Mouse (Mus musculus) kidney, adult 2 months (tissue): Measurements from ENCODE around the gene Fra10ac1. TPM values are rescaled to one million over a fixed set of nuclear protein-coding genes. Genes with fewer than 3 reads are reported as not detected.

ENCODE experiments used
- DNase-seq: peaks from one replicate; pipeline ENCODE4 v3.0.0; 2021
- H3K27ac ChIP-seq: fragments of 200-500 bp; 2 replicates; pipeline ENCODE4 v1.5.1; 2012; ENCODE audit warnings: low read depth, low read length, control low read depth, inconsistent platforms; ENCODE audit not compliant: insufficient read depth
- H3K27me3 ChIP-seq: fragments of 200-500 bp; replicated peaks from 2 replicates; pipeline ENCODE4 v1.6.1; 2012; ENCODE audit warnings: mild to moderate bottlenecking, moderate library complexity, low read length, inconsistent platforms; ENCODE audit not compliant: control insufficient read depth, insufficient read depth
- H3K36me3 ChIP-seq: fragments of 200-500 bp; 2 replicates; pipeline ENCODE4 v1.6.1; 2012; ENCODE audit warnings: mild to moderate bottlenecking, moderate library complexity, low read length, inconsistent platforms; ENCODE audit not compliant: control insufficient read depth, insufficient read depth
- H3K4me1 ChIP-seq: fragments of 200-500 bp; 2 replicates; pipeline ENCODE4 v1.6.1; 2011; ENCODE audit warnings: low read length; ENCODE audit not compliant: control insufficient read depth, insufficient read depth
- H3K4me3 ChIP-seq: fragments of 200-500 bp; 2 replicates; pipeline ENCODE4 v1.5.1; 2011; ENCODE audit warnings: mild to moderate bottlenecking, low read depth, low read length, control low read depth; ENCODE audit not compliant: insufficient read depth
- CTCF ChIP-seq: fragments of 200-500 bp; conservative IDR thresholded peaks from 2 replicates; pipeline ENCODE4 v1.5.1; 2011; ENCODE audit warnings: low read depth, mild to moderate bottlenecking, control low read depth, low read length, moderate library complexity, mixed read lengths; ENCODE audit not compliant: insufficient read depth, insufficient read length
- POLR2A ChIP-seq: fragments of 200-500 bp; IDR thresholded peaks from one replicate; pipeline ENCODE4 v1.6.1; 2011; ENCODE audit warnings: low read depth, low read length, control low read depth
- WGBS: fragments of 180-500 bp; shearing (Covaris S2); methylation state at CpG from one replicate; pipeline ENCODE4 v1.1.7; 2018; 5-methylcytosine and 5-hydroxymethylcytosine counted together
- polyA plus RNA-seq: library from polyadenylated mRNA; depleted of rRNA; stranded (reverse); fragments of >200 nt; gene quantifications from 2 replicates; pipeline ENCODE4 v1.2.3, GENCODE M21; 2012

Fra10ac1 gene
- polyA plus RNA-seq, 1 experiment, result 4.8 TPM

GRCm38 (mm10) chr19:38245361-38246176 lies 21.6 kb upstream of the Fra10ac1 start:
- H3K27me3 ChIP-seq, result no peaks in the 10 kb centered on the region; the same call in 1 of the 2 replicates
- no peaks in the 10 kb centered on the region for H3K4me1 ChIP-seq
- TF ChIP-seq POLR2A, result no peak
- TF ChIP-seq CTCF, result no peak
- H3K27ac ChIP-seq, result no peak overlapping the region
- no peak for DNase-seq
- no peaks in the 10 kb centered on the region for H3K36me3 ChIP-seq
- 45% methylated on average over 10 of the region's 10 CpGs for WGBS
- H3K4me3 ChIP-seq, result no peak overlapping the region

- WGBS, result 69% methylated on average over 8 of the region's 8 CpGs
- Histone ChIP-seq H3K4me1 (no peaks in the 10 kb centered on the region), H3K36me3 (no peaks in the 10 kb centered on the region), H3K27me3 (no peaks in the 10 kb centered on the region; the same call in 1 of the 2 replicates), H3K27ac (no peak overlapping the region), H3K4me3 (no peak overlapping the region)
- no peak for DNase-seq
- TF ChIP-seq CTCF, result no peak
- TF ChIP-seq POLR2A, result no peak
Observed at GRCm38 (mm10) chr19:38244748-38245147, 20.8 kb upstream of the Fra10ac1 start.

DNA sequence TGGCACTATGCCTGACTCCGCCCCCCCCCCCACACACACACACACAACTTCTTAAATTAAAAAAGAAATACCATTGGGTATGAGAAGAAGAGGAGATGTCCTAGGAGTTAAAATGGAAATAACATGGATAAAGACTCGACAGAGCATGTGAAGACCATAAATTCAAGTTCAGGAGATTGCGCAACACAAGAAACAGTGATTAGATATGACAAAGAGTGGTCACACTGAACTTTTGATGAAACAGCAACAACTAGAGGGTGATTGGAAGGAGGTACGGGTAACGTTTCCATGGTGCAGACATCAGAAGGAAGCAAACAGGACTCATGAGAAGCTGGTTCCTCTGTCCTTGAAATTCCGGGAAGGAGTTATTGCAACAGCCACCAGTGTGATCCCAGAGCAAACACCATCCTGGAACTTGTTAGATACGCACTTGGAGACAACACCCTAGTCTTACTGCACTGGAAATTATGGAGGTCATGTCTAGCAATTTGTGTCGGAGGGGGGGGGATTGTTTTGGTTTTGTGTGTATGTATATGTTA lies 18.4 kb upstream of the Fra10ac1 start:
- TF ChIP-seq POLR2A (no peak), CTCF (no peak)
- WGBS, result 86% methylated on average over 8 of the region's 8 CpGs
- H3K4me3 ChIP-seq, result no peak overlapping the region
- H3K4me1 ChIP-seq, result no peaks in the 10 kb centered on the region
- H3K27ac ChIP-seq, result no peak overlapping the region
- H3K27me3 ChIP-seq, result no peaks in the 10 kb centered on the region; the same call in 1 of the 2 replicates
- no peaks in the 10 kb centered on the region for H3K36me3 ChIP-seq
- DNase-seq, result no peak

GRCm38 (mm10) chr19:38238213-38238951 lies 14.4 kb upstream of the Fra10ac1 start:
- 61% methylated on average over 12 of the region's 12 CpGs for WGBS
- no peak overlapping the region for H3K4me3 ChIP-seq
- TF ChIP-seq CTCF, result no peak
- no peak for TF ChIP-seq POLR2A
- H3K27ac ChIP-seq, result no peak overlapping the region
- H3K27me3 ChIP-seq, result no peaks in the 10 kb centered on the region
- DNase-seq, result no peak
- H3K4me1 ChIP-seq, result no peaks in the 10 kb centered on the region
- H3K36me3 ChIP-seq, result no peaks in the 10 kb centered on the region

DNA sequence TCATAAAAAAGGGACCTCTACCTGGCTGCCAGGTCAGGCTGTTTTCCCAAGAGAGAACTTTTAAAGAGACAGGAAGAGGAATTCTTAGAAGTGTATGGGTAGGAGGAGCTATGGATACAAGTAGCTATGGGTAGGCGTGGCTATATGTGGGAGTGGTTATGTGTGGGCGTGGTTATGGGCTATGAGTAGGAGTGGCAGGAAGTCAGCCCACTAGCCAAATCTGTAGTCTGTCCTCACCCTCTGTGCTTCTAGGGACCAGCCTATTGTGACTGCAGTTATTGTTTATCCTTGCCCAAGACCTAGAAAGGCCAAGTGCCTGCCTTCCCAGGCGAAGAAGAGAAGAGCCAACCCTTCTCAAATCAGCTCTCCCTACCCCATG lies 13.9 kb upstream of the Fra10ac1 start:
- WGBS, result 41% methylated on average over 3 of the region's 3 CpGs
- H3K4me1 ChIP-seq, result no peaks in the 10 kb centered on the region
- TF ChIP-seq POLR2A (no peak), CTCF (no peak)
- no peak overlapping the region for H3K27ac ChIP-seq
- DNase-seq, result no peak
- H3K36me3 ChIP-seq, result no peaks in the 10 kb centered on the region
- H3K4me3 ChIP-seq, result no peak overlapping the region
- no peaks in the 10 kb centered on the region for H3K27me3 ChIP-seq

DNA sequence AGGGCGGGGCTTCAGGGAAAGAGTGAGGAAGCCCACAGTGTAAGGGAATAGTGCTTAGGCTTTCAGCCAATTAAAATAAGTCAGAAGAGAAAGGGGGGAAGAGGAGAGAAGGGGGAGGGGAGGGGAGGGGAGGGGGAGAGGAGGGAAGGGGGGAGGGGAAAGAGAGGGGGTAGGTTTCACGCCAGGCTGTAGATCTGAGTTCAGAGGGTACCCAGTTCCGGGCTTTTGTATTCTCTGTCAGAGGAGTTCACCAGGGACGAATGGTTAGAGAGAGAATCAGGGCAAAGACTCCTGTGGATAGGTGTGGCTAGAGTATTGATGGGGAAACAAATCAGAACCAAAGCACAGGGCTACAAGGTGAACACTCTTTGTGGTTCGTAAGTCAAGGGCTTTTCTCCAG lies 12.6 kb upstream of the Fra10ac1 start:
- H3K27ac ChIP-seq, result no peak overlapping the region
- 61% methylated on average over 5 of the region's 5 CpGs for WGBS
- H3K4me3 ChIP-seq, result no peak overlapping the region
- H3K36me3 ChIP-seq, result no peaks in the 10 kb centered on the region
- 0 out of 2 replicates have a peak, but pooled peaks cover 1% of the 10 kb centered on the region for H3K27me3 ChIP-seq
- H3K4me1 ChIP-seq, result no peaks in the 10 kb centered on the region
- DNase-seq, result no peak
- TF ChIP-seq POLR2A (no peak), CTCF (no peak)

- TF ChIP-seq CTCF, result no peak
- no peak for TF ChIP-seq POLR2A
- WGBS, result 8% methylated on average over 4 of the region's 4 CpGs
- H3K4me3 ChIP-seq, result no peak overlapping the region
- no peaks in the 10 kb centered on the region for H3K4me1 ChIP-seq
- no peak for DNase-seq
- H3K27ac ChIP-seq, result no peak overlapping the region
- no peaks in the 10 kb centered on the region for H3K36me3 ChIP-seq
- H3K27me3 ChIP-seq, result 0 out of 2 replicates have a peak, but pooled peaks cover 1% of the 10 kb centered on the region
Observed at GRCm38 (mm10) chr19:38232516-38232915, 8.6 kb upstream of the Fra10ac1 start.
